Mouse (Mus musculus) midbrain, embryonic 10.5 days (tissue): ENCODE results near the gene Nhsl2. TPM values are rescaled to one million over a fixed set of nuclear protein-coding genes. Genes with fewer than 3 reads are reported as not detected.

Source experiments
- DNase-seq: peaks from one replicate; pipeline ENCODE4 v3.0.0-alpha.2; 2017; ENCODE audit warnings: low spot score
- H3K27ac ChIP-seq: fragments of 300-500 bp; sonication (generic); replicated peaks from 2 replicates; pipeline ENCODE4 v1.5.1; 2016; ENCODE audit warnings: mild to moderate bottlenecking
- H3K27me3 ChIP-seq: fragments of 300-500 bp; sonication (generic); 2 replicates; pipeline ENCODE4 v1.6.1; 2016; ENCODE audit warnings: low read depth, mild to moderate bottlenecking; ENCODE audit not compliant: poor library complexity, severe bottlenecking
- H3K36me3 ChIP-seq: fragments of 300-500 bp; sonication (generic); 2 replicates; pipeline ENCODE4 v1.6.1; 2016; ENCODE audit warnings: mild to moderate bottlenecking, moderate library complexity
- H3K4me1 ChIP-seq: fragments of 300-500 bp; sonication (generic); 2 replicates; pipeline ENCODE4 v1.6.1; 2016
- H3K4me3 ChIP-seq: fragments of 300-500 bp; sonication (generic); 2 replicates; pipeline ENCODE4 v1.5.1; 2016; ENCODE audit warnings: mild to moderate bottlenecking, moderate library complexity
- H3K9me3 ChIP-seq: fragments of 300-500 bp; sonication (generic); replicated peaks from 2 replicates; pipeline ENCODE4 v1.6.1; 2016; ENCODE audit warnings: mild to moderate bottlenecking
- WGBS: fragments of 180-500 bp; shearing (Covaris S2); methylation state at CpG from one replicate; pipeline ENCODE4 v1.1.7; 2016; 5-methylcytosine and 5-hydroxymethylcytosine counted together
- polyA plus RNA-seq: library from polyadenylated mRNA; unstranded; fragments of >200 nt; fragmentation: Nextera tagmentation; extraction: Ambion mirVana; gene quantifications from 2 replicates; pipeline ENCODE4 v1.2.1, GENCODE M21; 2016

The Nhsl2 gene
- polyA plus RNA-seq, 1 experiment from 2014 or later, result 14.1 TPM

- WGBS, result 15% methylated on average over 61 of the region's 61 CpGs
- Histone ChIP-seq H3K27ac (peak within 1 kb of the TSS; percentile 86), H3K9me3 (no peaks in the 10 kb centered on the region; the same call in 1 of the 2 replicates), H3K4me1 (peaks cover 57% of the 10 kb centered on the region), H3K4me3 (peak within 1 kb of the TSS; percentile 60), H3K36me3 (peaks cover 19% of the 10 kb centered on the region), H3K27me3 (peaks cover 100% of the 10 kb centered on the region)
- DNase-seq, result peak; percentile 81
Measured at GRCm38 (mm10) chrX:102070591-102071471, 221.6 kb downstream of the Nhsl2 start, which contains the start of gene Rtl5. Rtl5 (minus strand) TSS chrX:102071304.

- peak overlapping the region; percentile 86 for H3K27ac ChIP-seq
- H3K4me3 ChIP-seq, result peak overlapping the region; percentile 60
- peaks cover 98% of the 10 kb centered on the region for H3K27me3 ChIP-seq
- WGBS, result 16% methylated on average over 2 of the region's 2 CpGs
- DNase-seq, result no peak
- no peaks in the 10 kb centered on the region; the same call in 1 of the 2 replicates for H3K9me3 ChIP-seq
- H3K36me3 ChIP-seq, result peaks cover 19% of the 10 kb centered on the region
- peaks cover 54% of the 10 kb centered on the region for H3K4me1 ChIP-seq
Measured at GRCm38 (mm10) chrX:102071517-102071916, 222.3 kb downstream of the Nhsl2 start.

- Histone ChIP-seq H3K27ac (peak overlapping the region; percentile 76), H3K4me1 (peaks cover 54% of the 10 kb centered on the region), H3K9me3 (no peaks in the 10 kb centered on the region; the same call in 1 of the 2 replicates), H3K27me3 (peaks cover 95% of the 10 kb centered on the region), H3K4me3 (no peak overlapping the region), H3K36me3 (peaks cover 20% of the 10 kb centered on the region)
- no peak for DNase-seq
- WGBS, result 75% methylated on average over 14 of the region's 14 CpGs
Measured at GRCm38 (mm10) chrX:102073605-102074325, 224.6 kb downstream of the Nhsl2 start.

- Histone ChIP-seq H3K27ac (peak overlapping the region; percentile 76), H3K9me3 (no peaks in the 10 kb centered on the region; the same call in 1 of the 2 replicates), H3K4me1 (peaks cover 51% of the 10 kb centered on the region), H3K4me3 (no peak overlapping the region), H3K27me3 (peaks cover 95% of the 10 kb centered on the region), H3K36me3 (peaks cover 21% of the 10 kb centered on the region)
- 67% methylated on average over 5 of the region's 5 CpGs for WGBS
- peak; percentile 50 for DNase-seq
Measured at GRCm38 (mm10) chrX:102074435-102074834, 225.2 kb downstream of the Nhsl2 start.

- no peak for DNase-seq
- Histone ChIP-seq H3K36me3 (peaks cover 25% of the 10 kb centered on the region), H3K27ac (peak overlapping the region; percentile 76), H3K9me3 (no peaks in the 10 kb centered on the region; the same call in 1 of the 2 replicates), H3K27me3 (peaks cover 94% of the 10 kb centered on the region), H3K4me1 (peaks cover 44% of the 10 kb centered on the region), H3K4me3 (no peak overlapping the region)
- 80% methylated on average over 4 of the region's 4 CpGs for WGBS
Measured at GRCm38 (mm10) chrX:102075158-102075557, 226.0 kb downstream of the Nhsl2 start.

- peaks cover 94% of the 10 kb centered on the region for H3K27me3 ChIP-seq
- H3K9me3 ChIP-seq, result no peaks in the 10 kb centered on the region
- H3K4me1 ChIP-seq, result peaks cover 45% of the 10 kb centered on the region
- no peak for DNase-seq
- no peak overlapping the region; the same call in 1 of the 2 replicates for H3K27ac ChIP-seq
- H3K4me3 ChIP-seq, result no peak overlapping the region
- peaks cover 25% of the 10 kb centered on the region for H3K36me3 ChIP-seq
- 83% methylated on average over 7 of the region's 7 CpGs for whole genome bisulfite sequencing
Measured at GRCm38 (mm10) chrX:102076886-102077765, 227.9 kb downstream of the Nhsl2 start.

GRCm38 (mm10) chrX:102081076-102081475, 231.9 kb downstream of the Nhsl2 start:
- DNase-seq, result no peak
- H3K27me3 ChIP-seq, result peaks cover 94% of the 10 kb centered on the region
- H3K36me3 ChIP-seq, result peaks cover 25% of the 10 kb centered on the region
- H3K4me3 ChIP-seq, result no peak overlapping the region
- WGBS, result 58% methylated on average over 10 of the region's 10 CpGs
- H3K9me3 ChIP-seq, result no peaks in the 10 kb centered on the region
- peak overlapping the region; percentile 86 for H3K27ac ChIP-seq
- H3K4me1 ChIP-seq, result peaks cover 36% of the 10 kb centered on the region

- peak overlapping the region; percentile 14; the same call in 1 of the 2 replicates for H3K4me3 ChIP-seq
- H3K27ac ChIP-seq, result peak overlapping the region; percentile 86
- WGBS, result 45% methylated on average over 7 of the region's 7 CpGs
Measured at GRCm38 (mm10) chrX:102081573-102082279, 232.5 kb downstream of the Nhsl2 start.

GRCm38 (mm10) chrX:102082340-102082739, 233.2 kb downstream of the Nhsl2 start:
- DNase-seq, result no peak
- H3K4me3 ChIP-seq, result peak overlapping the region; percentile 14; the same call in 1 of the 2 replicates
- H3K36me3 ChIP-seq, result peaks cover 24% of the 10 kb centered on the region
- peak overlapping the region; percentile 86 for H3K27ac ChIP-seq
- no peaks in the 10 kb centered on the region for H3K9me3 ChIP-seq
- peaks cover 42% of the 10 kb centered on the region for H3K4me1 ChIP-seq
- 38% methylated on average over 5 of the region's 5 CpGs for WGBS
- H3K27me3 ChIP-seq, result peaks cover 99% of the 10 kb centered on the region

More at GRCm38 (mm10) chrX:102081573-102082279, 232.5 kb downstream of the Nhsl2 start:
- Histone ChIP-seq H3K36me3 (peaks cover 25% of the 10 kb centered on the region), H3K4me1 (peaks cover 41% of the 10 kb centered on the region), H3K27me3 (peaks cover 98% of the 10 kb centered on the region), H3K9me3 (no peaks in the 10 kb centered on the region)
- DNase-seq, result peak; percentile 73

- peaks cover 36% of the 10 kb centered on the region for H3K4me1 ChIP-seq
- H3K27ac ChIP-seq, result no peak overlapping the region
- H3K9me3 ChIP-seq, result no peaks in the 10 kb centered on the region
- H3K4me3 ChIP-seq, result no peak overlapping the region
- DNase-seq, result no peak
- H3K36me3 ChIP-seq, result no peaks in the 10 kb centered on the region
- peaks cover 95% of the 10 kb centered on the region for H3K27me3 ChIP-seq
- 84% methylated on average over 8 of the region's 8 CpGs for WGBS
Measured at GRCm38 (mm10) chrX:102085798-102086443, 236.7 kb downstream of the Nhsl2 start.

- Histone ChIP-seq H3K27me3 (peaks cover 91% of the 10 kb centered on the region), H3K4me3 (no peak overlapping the region), H3K27ac (no peak overlapping the region), H3K36me3 (no peaks in the 10 kb centered on the region), H3K4me1 (peaks cover 10% of the 10 kb centered on the region), H3K9me3 (no peaks in the 10 kb centered on the region)
- no peak for DNase-seq
- WGBS, result 80% methylated on average over 3 of the region's 3 CpGs
Measured at GRCm38 (mm10) chrX:102090605-102091004, 241.4 kb downstream of the Nhsl2 start.
